Mouse (Mus musculus): ENCODE data around the gene Esyt1. TPM values are rescaled to one million over a fixed set of nuclear protein-coding genes. Genes with fewer than 3 reads are reported as not detected.
"Not testable (repeated sequence)": the region's sequence is repeated elsewhere in the genome, so short reads cannot be mapped to it uniquely, and the experiment has no call there.

Gene Esyt1
- polyA plus RNA-seq, 1 experiment from 2014 or later, result 22.8 TPM

- Histone ChIP-seq H3K4me1 (peaks cover 21% of the 10 kb centered on the region), H3K4me3 (replicated peaks) (peak overlapping the region; percentile 75), H3K36me3 (peaks cover 27% of the 10 kb centered on the region), H3K9ac (peak overlapping the region; percentile 81), H3K27ac (peak overlapping the region; percentile 95), H3K4me2 (peak overlapping the region; percentile 84)
- H3K27me3 ChIP-seq; ATAC-seq (replicated peaks; ENCODE audit: low FRiP score); H3K9me3 ChIP-seq (replicated peaks): not testable (repeated sequence)
- under 1% methylated on average over 30 of the region's 30 CpGs for WGBS
Measured at GRCm38 (mm10) chr10:128548051-128548791, 22.6 kb upstream of the Esyt1 start.

- Histone ChIP-seq H3K4me1 (peaks cover 23% of the 10 kb centered on the region), H3K27ac (peak within 1 kb of the TSS; percentile 95), H3K27me3 (no peaks in the 10 kb centered on the region), H3K9me3 (replicated peaks) (no peaks in the 10 kb centered on the region), H3K9ac (peak within 1 kb of the TSS; percentile 81), H3K4me2 (peak within 1 kb of the TSS; percentile 84), H3K36me3 (peaks cover 35% of the 10 kb centered on the region), H3K4me3 (replicated peaks) (peak within 1 kb of the TSS; percentile 75)
- ATAC-seq (replicated peaks; ENCODE audit: low FRiP score), result peak; percentile 92
- WGBS, result under 1% methylated on average over 42 of the region's 50 CpGs
Measured at GRCm38 (mm10) chr10:128547361-128548032, 21.8 kb upstream of the Esyt1 start, which contains the start of gene Zc3h10. TSS of gene Zc3h10 (minus strand) at chr10:128547774.

GRCm38 (mm10) chr10:128546787-128547186 lies 21.1 kb upstream of the Esyt1 start:
- Histone ChIP-seq H3K27me3 (no peaks in the 10 kb centered on the region), H3K9ac (peak overlapping the region; percentile 70), H3K4me2 (peak overlapping the region; percentile 84), H3K4me3 (replicated peaks) (peak overlapping the region; percentile 75), H3K4me1 (peaks cover 23% of the 10 kb centered on the region), H3K27ac (peak overlapping the region; percentile 95), H3K36me3 (peaks cover 41% of the 10 kb centered on the region), H3K9me3 (replicated peaks) (no peaks in the 10 kb centered on the region)
- 23% methylated on average over 7 of the region's 7 CpGs for WGBS
- no peak for ATAC-seq (replicated peaks; ENCODE audit: low FRiP score)

- Histone ChIP-seq H3K4me2 (peak overlapping the region; percentile 84), H3K4me3 (replicated peaks) (peak overlapping the region; percentile 75), H3K27ac (peak overlapping the region; percentile 95), H3K4me1 (peaks cover 23% of the 10 kb centered on the region), H3K9ac (peak overlapping the region; percentile 70), H3K36me3 (peaks cover 43% of the 10 kb centered on the region), H3K27me3 (no peaks in the 10 kb centered on the region), H3K9me3 (replicated peaks) (no peaks in the 10 kb centered on the region)
- 13% methylated on average over 4 of the region's 4 CpGs for WGBS
- ATAC-seq (replicated peaks; ENCODE audit: low FRiP score), result no peak
Measured at GRCm38 (mm10) chr10:128546361-128546760, 20.7 kb upstream of the Esyt1 start.

GRCm38 (mm10) chr10:128545570-128545898 lies 19.9 kb upstream of the Esyt1 start:
- no peak for ATAC-seq (replicated peaks; ENCODE audit: low FRiP score)
- 0 out of 2 replicates have a peak overlapping the region, but pooled peaks have one; percentile 75 for H3K4me3 ChIP-seq (replicated peaks)
- no peak overlapping the region for H3K4me2 ChIP-seq
- H3K36me3 ChIP-seq, result peaks cover 44% of the 10 kb centered on the region
- WGBS, result 71% methylated on average over 3 of the region's 3 CpGs
- H3K9ac ChIP-seq, result no peak overlapping the region
- peaks cover 23% of the 10 kb centered on the region for H3K4me1 ChIP-seq
- H3K9me3 ChIP-seq (replicated peaks), result no peaks in the 10 kb centered on the region
- no peaks in the 10 kb centered on the region for H3K27me3 ChIP-seq
- no peak overlapping the region for H3K27ac ChIP-seq

GRCm38 (mm10) chr10:128544674-128545569 lies 19.3 kb upstream of the Esyt1 start:
- Histone ChIP-seq H3K9me3 (replicated peaks) (no peaks in the 10 kb centered on the region), H3K9ac (no peak overlapping the region), H3K27ac (no peak overlapping the region), H3K4me3 (replicated peaks) (no peak overlapping the region), H3K4me2 (no peak overlapping the region), H3K27me3 (no peaks in the 10 kb centered on the region), H3K4me1 (peaks cover 23% of the 10 kb centered on the region), H3K36me3 (peaks cover 44% of the 10 kb centered on the region)
- whole genome bisulfite sequencing, result 94% methylated on average over 37 of the region's 37 CpGs
- ATAC-seq (replicated peaks; ENCODE audit: low FRiP score), result no peak

- H3K4me1 ChIP-seq, result peaks cover 20% of the 10 kb centered on the region
- no peak overlapping the region for H3K4me2 ChIP-seq
- H3K4me3 ChIP-seq (replicated peaks), result no peak overlapping the region
- H3K9me3 ChIP-seq (replicated peaks), result no peaks in the 10 kb centered on the region
- no peak for ATAC-seq (replicated peaks; ENCODE audit: low FRiP score)
- 93% methylated on average over 15 of the region's 15 CpGs for WGBS
- H3K27ac ChIP-seq, result no peak overlapping the region
- H3K27me3 ChIP-seq, result no peaks in the 10 kb centered on the region
- peaks cover 44% of the 10 kb centered on the region for H3K36me3 ChIP-seq
- H3K9ac ChIP-seq, result no peak overlapping the region
Measured at GRCm38 (mm10) chr10:128544151-128544657, 18.5 kb upstream of the Esyt1 start.

- no peaks in the 10 kb centered on the region for H3K9me3 ChIP-seq (replicated peaks)
- H3K4me2 ChIP-seq, result no peak overlapping the region
- WGBS, result 68% methylated on average over 2 of the region's 2 CpGs
- H3K4me3 ChIP-seq (replicated peaks), result no peak overlapping the region
- no peak for ATAC-seq (replicated peaks; ENCODE audit: low FRiP score)
- H3K27ac ChIP-seq, result no peak overlapping the region
- peaks cover 20% of the 10 kb centered on the region for H3K4me1 ChIP-seq
- no peak overlapping the region for H3K9ac ChIP-seq
- H3K36me3 ChIP-seq, result peaks cover 44% of the 10 kb centered on the region
- no peaks in the 10 kb centered on the region for H3K27me3 ChIP-seq
Measured at GRCm38 (mm10) chr10:128543100-128543499, 17.4 kb upstream of the Esyt1 start.

- H3K9ac ChIP-seq, result no peak overlapping the region
- H3K4me2 ChIP-seq, result no peak overlapping the region
- no peak for ATAC-seq (replicated peaks; ENCODE audit: low FRiP score)
- no peak overlapping the region for H3K4me3 ChIP-seq (replicated peaks)
- peaks cover 18% of the 10 kb centered on the region for H3K36me3 ChIP-seq
- peaks cover 14% of the 10 kb centered on the region for H3K4me1 ChIP-seq
- no peaks in the 10 kb centered on the region for H3K27me3 ChIP-seq
- WGBS, result 88% methylated on average over 1 of the region's 1 CpGs
- no peaks in the 10 kb centered on the region for H3K9me3 ChIP-seq (replicated peaks)
- no peak overlapping the region for H3K27ac ChIP-seq
Measured at GRCm38 (mm10) chr10:128538340-128538870, 12.7 kb upstream of the Esyt1 start.

GRCm38 (mm10) chr10:128536266-128536940 lies 10.7 kb upstream of the Esyt1 start:
- Histone ChIP-seq H3K4me2 (peak overlapping the region; percentile 47), H3K4me1 (peaks cover 11% of the 10 kb centered on the region), H3K4me3 (replicated peaks) (peak overlapping the region; percentile 23), H3K9ac (no peak overlapping the region), H3K9me3 (replicated peaks) (no peaks in the 10 kb centered on the region), H3K36me3 (peaks cover 1% of the 10 kb centered on the region; the same call in 1 of the 2 replicates), H3K27ac (peak overlapping the region; percentile 56), H3K27me3 (no peaks in the 10 kb centered on the region)
- WGBS, result 15% methylated on average over 18 of the region's 18 CpGs
- ATAC-seq (replicated peaks; ENCODE audit: low FRiP score), result peak; percentile 93

Measured in kidney, embryonic 15.5 days (tissue).